Mouse (Mus musculus) kidney, postnatal 36 days (tissue): ENCODE results near the gene Gm13275.
"Not testable (repeated sequence)": the region's sequence is repeated elsewhere in the genome, so short reads cannot be mapped to it uniquely, and the experiment has no call there.

Experiments
- DNase-seq, 2 experiments: peaks; one replicate each; pipeline ENCODE4 v3.0.0; 2021 to 2022; ENCODE audit warnings: mixed read lengths in 2 of 2

Gm13275 gene

GRCm38 (mm10) chr4:88799365-88799764 lies 5.1 kb downstream of the Gm13275 start, which contains the start of gene Gm13285:
TSS of gene Gm13285 (plus strand) at chr4:88799665.
- not testable (repeated sequence) for DNase-seq

GRCm38 (mm10) chr4:88802954-88803353 lies 8.7 kb downstream of the Gm13275 start, which contains the start of gene Gm13287:
TSS of gene Gm13287 (plus strand) at chr4:88803254.
- not testable (repeated sequence) for DNase-seq

- not testable (repeated sequence) for DNase-seq
Measured at GRCm38 (mm10) chr4:88805231-88805630, 10.9 kb downstream of the Gm13275 start, which contains the start of gene Gm13288. TSS of gene Gm13288 (plus strand) at chr4:88805531.

- DNase-seq, result peak; percentile 32 to 53
Measured at GRCm38 (mm10) chr4:88805761-88806160, 11.5 kb downstream of the Gm13275 start.

- DNase-seq, result no peak
Measured at GRCm38 (mm10) chr4:88815928-88816327, 21.6 kb downstream of the Gm13275 start, which contains the start of gene Ifna7. TSS of gene Ifna7 (plus strand) at chr4:88816228.

GRCm38 (mm10) chr4:88819659-88820058 lies 25.4 kb downstream of the Gm13275 start, which contains the start of gene Ifna11:
TSS of gene Ifna11 (plus strand) at chr4:88819959.
- no peak for DNase-seq

GRCm38 (mm10) chr4:88822995-88823394 lies 28.7 kb downstream of the Gm13275 start:
- DNase-seq, result peak in 1 of 2 experiments; percentile 50

GRCm38 (mm10) chr4:88827116-88827515 lies 32.8 kb downstream of the Gm13275 start, which contains the start of gene Ifna6:
TSS of gene Ifna6 (plus strand) at chr4:88827416.
- not testable (repeated sequence) for DNase-seq

- peak; percentile 7 to 66 for DNase-seq
Measured at GRCm38 (mm10) chr4:88830523-88830922, 36.2 kb downstream of the Gm13275 start.

- not testable (repeated sequence) for DNase-seq
Measured at GRCm38 (mm10) chr4:88835225-88835624, 40.9 kb downstream of the Gm13275 start, which contains the start of gene Ifna5. TSS of gene Ifna5 (plus strand) at chr4:88835525.

GRCm38 (mm10) chr4:88838828-88839227 lies 44.5 kb downstream of the Gm13275 start:
- peak in 1 of 2 experiments; percentile 58 for DNase-seq

GRCm38 (mm10) chr4:88840058-88840457 lies 45.8 kb downstream of the Gm13275 start:
- DNase-seq, result no peak

GRCm38 (mm10) chr4:88841438-88841911 lies 47.2 kb downstream of the Gm13275 start, which contains the start of gene Ifna4:
TSS of gene Ifna4 (plus strand) at chr4:88841861.
- DNase-seq, result no peak
